Mouse (Mus musculus): Measurements from ENCODE around the gene Bcl2l13. TPM values are rescaled to one million over a fixed set of nuclear protein-coding genes. Genes with fewer than 3 reads are reported as not detected.
"Not testable (repeated sequence)": the region's sequence is repeated elsewhere in the genome, so short reads cannot be mapped to it uniquely, and the experiment has no call there.

Gene Bcl2l13
- total and polyA plus RNA-seq, 2 experiments = 17.4 to 24.3 TPM

- peaks cover 9% of the 10 kb centered on the region for H3K4me1 ChIP-seq (ENCODE audit: control insufficient read depth, insufficient read depth, low read length)
- WGBS = 44% methylated on average over 11 of the region's 11 CpGs
- H3K27ac ChIP-seq (replicated peaks; ENCODE audit: insufficient read depth, low read depth, low read length) = peak overlapping the region; percentile 94
- peak overlapping the region; percentile 51; the same call in 1 of the 2 replicates for H3K9ac ChIP-seq (ENCODE audit: low read depth, low read length)
- no peaks in the 10 kb centered on the region for H3K36me3 ChIP-seq (ENCODE audit: control insufficient read depth, insufficient read depth, low read length)
- no peaks in the 10 kb centered on the region for H3K79me2 ChIP-seq (ENCODE audit: control insufficient read depth, insufficient read depth, low read length)
- H3K27me3 ChIP-seq (ENCODE audit: control insufficient read depth, insufficient read depth, low read length) = no peaks in the 10 kb centered on the region
- TF ChIP-seq POLR2A (IDR thresholded peaks at IDR 0.05; ENCODE audit: extremely low read depth, insufficient read depth, low read length) = no peak
- no peak; the same call in 1 of the 2 replicates for TF ChIP-seq CTCF (IDR thresholded peaks at IDR 0.05; ENCODE audit: low read depth, low read length)
- H3K4me3 ChIP-seq (ENCODE audit: insufficient read depth, low read depth, low read length) = no peak overlapping the region
- DNase-seq (ENCODE audit: extremely low read depth, low read depth, low spot score) = no peak
Measured at GRCm38 (mm10) chr6:120903961-120904360, 67.9 kb downstream of the Bcl2l13 start.

DNA sequence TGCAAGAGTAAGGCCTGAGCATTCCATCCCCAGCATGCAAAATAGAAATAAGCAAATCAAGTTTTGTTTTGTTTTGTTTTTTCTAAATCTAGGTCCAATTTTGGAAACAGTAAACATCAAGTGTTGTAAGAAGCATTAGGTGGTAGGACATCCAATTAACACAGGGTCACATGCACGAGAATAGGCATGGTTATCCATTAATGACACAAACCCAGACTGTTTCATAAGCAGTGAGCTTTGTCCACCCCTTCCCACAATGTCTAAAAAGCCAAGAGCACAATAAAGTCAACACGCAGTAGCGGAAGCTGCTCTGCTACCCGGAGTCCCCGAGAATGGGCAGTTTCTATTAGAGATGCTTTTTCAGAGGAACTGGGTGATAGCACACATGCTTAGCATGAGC lies 69.1 kb downstream of the Bcl2l13 start:
- Histone ChIP-seq H3K27me3 (ENCODE audit: control insufficient read depth, insufficient read depth, low read length) (no peaks in the 10 kb centered on the region), H3K27ac (replicated peaks; ENCODE audit: insufficient read depth, low read depth, low read length) (peak overlapping the region; percentile 94), H3K79me2 (ENCODE audit: control insufficient read depth, insufficient read depth, low read length) (no peaks in the 10 kb centered on the region; the same call in 1 of the 2 replicates), H3K36me3 (ENCODE audit: control insufficient read depth, insufficient read depth, low read length) (no peaks in the 10 kb centered on the region), H3K9ac (ENCODE audit: low read depth, low read length) (peak overlapping the region; percentile 19), H3K4me1 (ENCODE audit: control insufficient read depth, insufficient read depth, low read length) (peaks cover 9% of the 10 kb centered on the region), H3K4me3 (ENCODE audit: insufficient read depth, low read depth, low read length) (no peak overlapping the region)
- WGBS = 17% methylated on average over 5 of the region's 5 CpGs
- peak; percentile 98 for DNase-seq (ENCODE audit: extremely low read depth, low read depth, low spot score)
- TF ChIP-seq POLR2A (IDR thresholded peaks at IDR 0.05; ENCODE audit: extremely low read depth, insufficient read depth, low read length) (no peak), CTCF (IDR thresholded peaks at IDR 0.05; ENCODE audit: low read depth, low read length) (no peak)

DNA sequence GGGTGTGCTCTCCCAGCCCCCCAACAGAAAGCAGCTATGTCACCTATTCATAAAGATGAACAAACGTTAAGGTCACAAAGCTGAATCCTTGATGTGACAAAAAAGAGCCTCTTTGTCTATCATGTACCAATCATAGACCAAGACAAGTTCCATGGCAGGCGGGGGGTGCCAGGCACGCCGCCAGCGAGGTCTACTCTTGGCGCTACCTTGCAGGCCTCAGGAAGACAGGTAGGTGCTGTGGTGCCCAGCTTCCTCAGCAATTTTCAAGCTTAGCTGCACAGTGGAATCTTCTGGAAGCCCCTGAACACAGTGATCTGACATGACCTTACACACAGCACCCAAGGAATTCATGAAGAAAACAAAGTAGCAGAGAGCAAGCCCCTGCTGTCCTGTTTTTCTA lies 70.5 kb downstream of the Bcl2l13 start:
- TF ChIP-seq POLR2A (IDR thresholded peaks at IDR 0.05; ENCODE audit: extremely low read depth, insufficient read depth, low read length) (no peak), CTCF (IDR thresholded peaks at IDR 0.05; ENCODE audit: low read depth, low read length) (no peak)
- no peak for DNase-seq (ENCODE audit: extremely low read depth, low read depth, low spot score)
- Histone ChIP-seq H3K79me2 (ENCODE audit: control insufficient read depth, insufficient read depth, low read length) (peaks cover 5% of the 10 kb centered on the region; the same call in 1 of the 2 replicates), H3K36me3 (ENCODE audit: control insufficient read depth, insufficient read depth, low read length) (no peaks in the 10 kb centered on the region), H3K27ac (replicated peaks; ENCODE audit: insufficient read depth, low read depth, low read length) (no peak overlapping the region), H3K4me1 (ENCODE audit: control insufficient read depth, insufficient read depth, low read length) (peaks cover 9% of the 10 kb centered on the region), H3K9ac (ENCODE audit: low read depth, low read length) (no peak overlapping the region), H3K27me3 (ENCODE audit: control insufficient read depth, insufficient read depth, low read length) (no peaks in the 10 kb centered on the region), H3K4me3 (ENCODE audit: insufficient read depth, low read depth, low read length) (no peak overlapping the region)
- WGBS = 97% methylated on average over 6 of the region's 6 CpGs

GRCm38 (mm10) chr6:120907876-120908597 lies 72.0 kb downstream of the Bcl2l13 start:
- not testable (repeated sequence) for H3K9ac ChIP-seq (ENCODE audit: low read depth, low read length); H3K36me3 ChIP-seq (ENCODE audit: control insufficient read depth, insufficient read depth, low read length); H3K79me2 ChIP-seq (ENCODE audit: control insufficient read depth, insufficient read depth, low read length); H3K4me1 ChIP-seq (ENCODE audit: control insufficient read depth, insufficient read depth, low read length); H3K4me3 ChIP-seq (ENCODE audit: insufficient read depth, low read depth, low read length); DNase-seq (ENCODE audit: extremely low read depth, low read depth, low spot score); H3K27me3 ChIP-seq (ENCODE audit: control insufficient read depth, insufficient read depth, low read length); H3K27ac ChIP-seq (replicated peaks; ENCODE audit: insufficient read depth, low read depth, low read length)
- WGBS = 93% methylated on average over 10 of the region's 10 CpGs

DNA sequence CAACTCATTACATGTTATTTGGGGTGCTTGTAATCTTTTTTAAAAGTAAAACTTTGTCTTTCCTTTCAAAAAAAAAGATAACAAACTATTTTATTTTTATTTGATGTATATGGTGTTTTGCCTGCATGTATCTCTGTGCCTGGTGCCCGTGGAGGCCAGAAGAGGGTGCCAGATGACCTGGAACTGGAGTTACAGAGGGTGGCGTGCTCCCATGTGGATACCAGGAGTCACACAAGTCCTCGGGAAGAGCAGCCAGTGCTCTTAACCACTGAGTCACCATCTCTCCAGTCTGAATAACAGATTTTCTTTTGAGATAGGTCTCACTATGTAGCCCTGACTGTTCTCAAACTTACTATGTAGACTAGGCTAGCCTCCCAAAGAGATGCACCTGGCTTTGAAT lies 73.5 kb downstream of the Bcl2l13 start:
- Histone ChIP-seq H3K4me1 (ENCODE audit: control insufficient read depth, insufficient read depth, low read length) (peaks cover 7% of the 10 kb centered on the region), H3K27me3 (ENCODE audit: control insufficient read depth, insufficient read depth, low read length) (no peaks in the 10 kb centered on the region), H3K9ac (ENCODE audit: low read depth, low read length) (no peak overlapping the region), H3K27ac (replicated peaks; ENCODE audit: insufficient read depth, low read depth, low read length) (no peak overlapping the region), H3K36me3 (ENCODE audit: control insufficient read depth, insufficient read depth, low read length) (no peaks in the 10 kb centered on the region), H3K4me3 (ENCODE audit: insufficient read depth, low read depth, low read length) (no peak overlapping the region), H3K79me2 (ENCODE audit: control insufficient read depth, insufficient read depth, low read length) (peaks cover 5% of the 10 kb centered on the region; the same call in 1 of the 2 replicates)
- peak; percentile 34; the same call in 1 of the 2 replicates for TF ChIP-seq CTCF (IDR thresholded peaks at IDR 0.05; ENCODE audit: low read depth, low read length)
- TF ChIP-seq POLR2A (IDR thresholded peaks at IDR 0.05; ENCODE audit: extremely low read depth, insufficient read depth, low read length) = no peak
- 88% methylated on average over 3 of the region's 3 CpGs for WGBS
- DNase-seq (ENCODE audit: extremely low read depth, low read depth, low spot score) = no peak
